Mouse (Mus musculus) liver, embryonic 16.5 days (tissue): ENCODE results near the gene Cfl1. TPM values are rescaled to one million over a fixed set of nuclear protein-coding genes. Genes with fewer than 3 reads are reported as not detected.

Source experiments
- ATAC-seq: fragments of 200-750 bp; cut with Nextera tagmentation; 2 replicates; pipeline ENCODE4 v1.8.0; 2017; ENCODE audit warnings: low read depth, mild to moderate bottlenecking, moderate number of reproducible peaks, moderate library complexity
- H3K27ac ChIP-seq: fragments of 300-500 bp; sonication (generic); 2 replicates; pipeline ENCODE4 v1.5.1; 2014; ENCODE audit warnings: mild to moderate bottlenecking, low read length
- H3K27me3 ChIP-seq: fragments of 300-500 bp; sonication (generic); 2 replicates; pipeline ENCODE4 v1.6.1; 2014; ENCODE audit warnings: low read depth, low read length, mixed read lengths; ENCODE audit not compliant: control insufficient read depth, insufficient read depth
- H3K36me3 ChIP-seq: fragments of 300-500 bp; sonication (generic); 2 replicates; pipeline ENCODE4 v1.6.1; 2014; ENCODE audit warnings: mild to moderate bottlenecking; ENCODE audit not compliant: control insufficient read depth, insufficient read depth
- H3K4me1 ChIP-seq: fragments of 300-500 bp; sonication (generic); 2 replicates; pipeline ENCODE4 v1.6.1; 2014; ENCODE audit warnings: low read depth, low read length, mixed read lengths; ENCODE audit not compliant: control insufficient read depth
- H3K4me2 ChIP-seq: fragments of 300-500 bp; sonication (generic); 2 replicates; pipeline ENCODE4 v1.6.1; 2014; ENCODE audit warnings: low read depth, low read length, mixed read lengths
- H3K4me3 ChIP-seq: fragments of 300-500 bp; sonication (generic); 2 replicates; pipeline ENCODE4 v1.5.1; 2014; ENCODE audit warnings: low read depth, mild to moderate bottlenecking, low read length
- H3K9ac ChIP-seq: fragments of 300-500 bp; sonication (generic); 2 replicates; pipeline ENCODE4 v1.6.1; 2014; ENCODE audit warnings: low read depth, low read length
- H3K9me3 ChIP-seq: fragments of 300-500 bp; sonication (generic); replicated peaks from 2 replicates; pipeline ENCODE4 v1.6.1; 2016; ENCODE audit warnings: low read length; ENCODE audit not compliant: control insufficient read depth
- WGBS: fragments of 180-500 bp; shearing (Covaris S2); extraction: QIAGEN DNeasy Blood & Tissue Kit; methylation state at CpG from one replicate; pipeline ENCODE4 v1.1.7; 2014; ENCODE audit not compliant: insufficient replicate concordance; 5-methylcytosine and 5-hydroxymethylcytosine counted together
- polyA plus RNA-seq: library from polyadenylated mRNA; unstranded; fragments of >200 nt; fragmentation: Nextera tagmentation; extraction: Ambion mirVana; gene quantifications from 2 replicates; pipeline ENCODE4 v1.2.1, GENCODE M21; 2015

Cfl1 gene
- polyA plus RNA-seq, 1 experiment from 2014 or later, result 930 TPM

GRCm38 (mm10) chr19:5455037-5455436, 35.2 kb upstream of the Cfl1 start:
- Histone ChIP-seq H3K27ac (no peak overlapping the region), H3K4me2 (no peak overlapping the region), H3K4me3 (no peak overlapping the region), H3K9ac (no peak overlapping the region), H3K27me3 (peaks cover 9% of the 10 kb centered on the region), H3K9me3 (no peaks in the 10 kb centered on the region), H3K36me3 (no peaks in the 10 kb centered on the region), H3K4me1 (peaks cover 27% of the 10 kb centered on the region)
- 74% methylated on average over 12 of the region's 12 CpGs for WGBS
- no peak for ATAC-seq

GRCm38 (mm10) chr19:5455568-5455967, 34.7 kb upstream of the Cfl1 start:
- no peak overlapping the region for H3K27ac ChIP-seq

GRCm38 (mm10) chr19:5456241-5456921, 33.9 kb upstream of the Cfl1 start:
- Histone ChIP-seq H3K36me3 (no peaks in the 10 kb centered on the region), H3K27me3 (no peaks in the 10 kb centered on the region), H3K4me2 (peak overlapping the region; percentile 100), H3K27ac (no peak overlapping the region), H3K9me3 (no peaks in the 10 kb centered on the region), H3K4me1 (peaks cover 33% of the 10 kb centered on the region), H3K4me3 (peak overlapping the region; percentile 80), H3K9ac (peak overlapping the region; percentile 77)
- WGBS, result 3% methylated on average over 26 of the region's 26 CpGs
- no peak for ATAC-seq

More at GRCm38 (mm10) chr19:5455568-5455967, 34.7 kb upstream of the Cfl1 start:
- no peak for ATAC-seq
- H3K36me3 ChIP-seq, result no peaks in the 10 kb centered on the region
- H3K9ac ChIP-seq, result no peak overlapping the region
- H3K9me3 ChIP-seq, result no peaks in the 10 kb centered on the region
- H3K27me3 ChIP-seq, result peaks cover 4% of the 10 kb centered on the region; the same call in 1 of the 2 replicates
- peaks cover 27% of the 10 kb centered on the region for H3K4me1 ChIP-seq
- no peak overlapping the region for H3K4me3 ChIP-seq
- H3K4me2 ChIP-seq, result 0 out of 2 replicates have a peak overlapping the region, but pooled peaks have one; percentile 6
- WGBS, result 55% methylated on average over 8 of the region's 8 CpGs

- peaks cover 34% of the 10 kb centered on the region for H3K4me1 ChIP-seq
- no peaks in the 10 kb centered on the region for H3K9me3 ChIP-seq
- H3K27me3 ChIP-seq, result no peaks in the 10 kb centered on the region
- peak overlapping the region; percentile 100 for H3K4me2 ChIP-seq
- H3K4me3 ChIP-seq, result peak overlapping the region; percentile 80
- WGBS, result under 1% methylated on average over 69 of the region's 70 CpGs
- H3K36me3 ChIP-seq, result no peaks in the 10 kb centered on the region
- ATAC-seq, result peak; percentile 89
- peak overlapping the region; percentile 78 for H3K27ac ChIP-seq
- peak overlapping the region; percentile 77 for H3K9ac ChIP-seq
These were observed 33.1 kb upstream of the Cfl1 start for GRCm38 (mm10) chr19:5456922-5457745.

- 13% methylated on average over 14 of the region's 14 CpGs for WGBS
- ATAC-seq, result no peak
- H3K4me1 ChIP-seq, result peaks cover 34% of the 10 kb centered on the region
These were observed 32.4 kb upstream of the Cfl1 start, which contains the start of gene Ccdc85b for GRCm38 (mm10) chr19:5457746-5458442. Ccdc85b (minus strand) TSS chr19:5457894.

GRCm38 (mm10) chr19:5459019-5459418, 31.2 kb upstream of the Cfl1 start:
- Histone ChIP-seq H3K9me3 (no peaks in the 10 kb centered on the region), H3K36me3 (no peaks in the 10 kb centered on the region), H3K27me3 (no peaks in the 10 kb centered on the region), H3K4me2 (no peak overlapping the region), H3K4me1 (peaks cover 34% of the 10 kb centered on the region), H3K9ac (no peak overlapping the region), H3K4me3 (no peak overlapping the region), H3K27ac (no peak overlapping the region)
- ATAC-seq, result no peak
- 52% methylated on average over 7 of the region's 7 CpGs for WGBS

More at GRCm38 (mm10) chr19:5457746-5458442, 32.4 kb upstream of the Cfl1 start, which contains the start of gene Ccdc85b:
- peak within 1 kb of the TSS; percentile 100 for H3K4me2 ChIP-seq
- H3K27me3 ChIP-seq, result no peaks in the 10 kb centered on the region
- H3K9ac ChIP-seq, result peak within 1 kb of the TSS; percentile 77
- H3K27ac ChIP-seq, result peak within 1 kb of the TSS; percentile 78
- no peaks in the 10 kb centered on the region for H3K9me3 ChIP-seq
- peak within 1 kb of the TSS; percentile 80 for H3K4me3 ChIP-seq
- H3K36me3 ChIP-seq, result no peaks in the 10 kb centered on the region

- Histone ChIP-seq H3K27ac (peak overlapping the region; percentile 11; the same call in 1 of the 2 replicates), H3K9ac (peak overlapping the region; percentile 85), H3K4me2 (peak overlapping the region; percentile 92), H3K27me3 (no peaks in the 10 kb centered on the region), H3K36me3 (no peaks in the 10 kb centered on the region), H3K9me3 (no peaks in the 10 kb centered on the region), H3K4me1 (peaks cover 34% of the 10 kb centered on the region), H3K4me3 (peak overlapping the region; percentile 88)
- no peak for ATAC-seq
- whole genome bisulfite sequencing, result 27% methylated on average over 3 of the region's 3 CpGs
These were observed 30.4 kb upstream of the Cfl1 start for GRCm38 (mm10) chr19:5459896-5460295.

GRCm38 (mm10) chr19:5460465-5460911, 29.8 kb upstream of the Cfl1 start, which contains the start of gene Fibp:
Fibp (plus strand) TSS chr19:5460615.
- no peaks in the 10 kb centered on the region for H3K36me3 ChIP-seq
- peak within 1 kb of the TSS; percentile 68 for H3K27ac ChIP-seq
- WGBS, result under 1% methylated on average over 32 of the region's 32 CpGs
- peak within 1 kb of the TSS; percentile 88 for H3K4me3 ChIP-seq
- H3K9ac ChIP-seq, result peak within 1 kb of the TSS; percentile 85
- H3K4me2 ChIP-seq, result peak within 1 kb of the TSS; percentile 92
- ATAC-seq, result peak; percentile 63
- H3K27me3 ChIP-seq, result no peaks in the 10 kb centered on the region
- H3K4me1 ChIP-seq, result peaks cover 32% of the 10 kb centered on the region
- no peaks in the 10 kb centered on the region for H3K9me3 ChIP-seq
